Mouse (Mus musculus) E14TG2a.4 (cell line): ENCODE data around the gene Snai3.

Source experiments
- H3K27me3 ChIP-seq: 2 replicates; pipeline ENCODE4 v1.6.1; 2014; ENCODE audit warnings: low read length, control low read depth; ENCODE audit not compliant: insufficient read depth
- H3K36me3 ChIP-seq: 2 replicates; pipeline ENCODE4 v1.6.1; 2014; ENCODE audit warnings: low read length, control low read depth; ENCODE audit not compliant: insufficient read depth
- H3K4me1 ChIP-seq: replicated peaks from 2 replicates; pipeline ENCODE4 v1.6.1; 2014; ENCODE audit warnings: low read depth, low read length, control low read depth
- H3K4me3 ChIP-seq: replicated peaks from 2 replicates; pipeline ENCODE4 v1.5.1; 2014; ENCODE audit warnings: mild to moderate bottlenecking, low read length
- H3K9me3 ChIP-seq: 2 replicates; pipeline ENCODE4 v1.6.1; 2014; ENCODE audit warnings: low read length, control low read depth
- CTCF ChIP-seq: conservative IDR thresholded peaks from 2 replicates; pipeline ENCODE4 v1.5.1; 2014; ENCODE audit warnings: low read length
- NANOG ChIP-seq: IDR thresholded peaks from 2 replicates; pipeline ENCODE4 v1.6.1; 2014; ENCODE audit warnings: borderline replicate concordance, low read length, mixed read lengths
- POU5F1 ChIP-seq: IDR thresholded peaks from 2 replicates; pipeline ENCODE4 v1.6.1; 2014; ENCODE audit warnings: low read length, borderline replicate concordance

The Snai3 gene

GRCm38 (mm10) chr8:122419881-122420555 is 40.5 kb downstream of the Snai3 start:
- Histone ChIP-seq H3K4me3 (no peak overlapping the region), H3K36me3 (peaks cover 42% of the 10 kb centered on the region), H3K4me1 (peaks cover 38% of the 10 kb centered on the region), H3K27me3 (no peaks in the 10 kb centered on the region), H3K9me3 (no peaks in the 10 kb centered on the region)
- no peak for TF ChIP-seq CTCF
- TF ChIP-seq POU5F1 = no peak
- TF ChIP-seq NANOG = no peak

GRCm38 (mm10) chr8:122415554-122415953 is 45.0 kb downstream of the Snai3 start:
- Histone ChIP-seq H3K9me3 (no peaks in the 10 kb centered on the region), H3K4me3 (no peak overlapping the region), H3K27me3 (no peaks in the 10 kb centered on the region), H3K36me3 (peaks cover 86% of the 10 kb centered on the region), H3K4me1 (peaks cover 47% of the 10 kb centered on the region)
- TF ChIP-seq CTCF = no peak
- TF ChIP-seq NANOG = no peak
- no peak for TF ChIP-seq POU5F1

GRCm38 (mm10) chr8:122414311-122414710 is 46.2 kb downstream of the Snai3 start:
- Histone ChIP-seq H3K9me3 (no peaks in the 10 kb centered on the region), H3K36me3 (peaks cover 99% of the 10 kb centered on the region), H3K27me3 (no peaks in the 10 kb centered on the region), H3K4me1 (peaks cover 57% of the 10 kb centered on the region), H3K4me3 (no peak overlapping the region)
- TF ChIP-seq POU5F1 = no peak
- no peak for TF ChIP-seq CTCF
- no peak for TF ChIP-seq NANOG

- TF ChIP-seq NANOG = no peak
- TF ChIP-seq CTCF = no peak
- TF ChIP-seq POU5F1 = no peak
- Histone ChIP-seq H3K4me1 (peaks cover 42% of the 10 kb centered on the region), H3K27me3 (no peaks in the 10 kb centered on the region)
Measured at GRCm38 (mm10) chr8:122407678-122408077, 52.9 kb downstream of the Snai3 start.

GRCm38 (mm10) chr8:122405146-122405805 is 55.3 kb downstream of the Snai3 start:
- Histone ChIP-seq H3K9me3 (no peaks in the 10 kb centered on the region), H3K4me3 (no peak overlapping the region), H3K27me3 (no peaks in the 10 kb centered on the region), H3K4me1 (peaks cover 20% of the 10 kb centered on the region), H3K36me3 (peaks cover 99% of the 10 kb centered on the region)
- TF ChIP-seq POU5F1 (no peak), NANOG (no peak), CTCF (no peak)

More at GRCm38 (mm10) chr8:122407678-122408077, 52.9 kb downstream of the Snai3 start:
- no peaks in the 10 kb centered on the region for H3K9me3 ChIP-seq
- peaks cover 99% of the 10 kb centered on the region for H3K36me3 ChIP-seq
- H3K4me3 ChIP-seq = no peak overlapping the region
